Mouse (Mus musculus) CD4-positive, CD25-positive, alpha-beta regulatory T cell (primary cell): ENCODE data around the gene Card9. TPM values are rescaled to one million over a fixed set of nuclear protein-coding genes. Genes with fewer than 3 reads are reported as not detected.

Experiments
- polyA plus RNA-seq: library from polyadenylated mRNA; unstranded; fragments of 100-300 nt; shearing (Covaris generic); gene quantifications from one replicate; pipeline ENCODE4 v1.2.1, GENCODE M21; 2017

Gene Card9
- 3.4 TPM for polyA plus RNA-seq

GRCm38 (mm10) chr2:26360772-26361171 lies at the start of gene Card9:
Gene Card9, minus strand, starts transcription at chr2:26360918.

GRCm38 (mm10) chr2:26408515-26409356 lies 48.0 kb upstream of the Card9 start, which contains the start of gene Inpp5e:
Gene Inpp5e, minus strand, starts transcription at chr2:26409203.

GRCm38 (mm10) chr2:26389154-26389690 lies 28.5 kb upstream of the Card9 start, which contains the start of the genes Entr1 and Pmpca:
Gene Entr1, minus strand, starts transcription at chr2:26389316.
Gene Pmpca, plus strand, starts transcription at chr2:26389339.

GRCm38 (mm10) chr2:26380131-26380771 lies 19.5 kb upstream of the Card9 start, which contains the start of gene Snapc4:
Gene Snapc4, minus strand, starts transcription at chr2:26380653.

GRCm38 (mm10) chr2:26351358-26352290 lies 9.1 kb downstream of the Card9 start, which contains the start of gene Dnlz:
Gene Dnlz, minus strand, starts transcription at chr2:26352110.

GRCm38 (mm10) chr2:26315072-26315924 lies 45.4 kb downstream of the Card9 start, which contains the start of gene Gpsm1:
Gene Gpsm1, plus strand, starts transcription at chr2:26315515.

Other genes with a start within 250 kb of the Card9 start
- gene Nacc2, start 237.7 kb downstream of the Card9 start, polyA plus RNA-seq: 1.3 TPM
- not detected for gene Lhx3, start 152.6 kb downstream of the Card9 start, polyA plus RNA-seq
- 11.5 TPM for gene Qsox2, start 123.4 kb downstream of the Card9 start, polyA plus RNA-seq
- gene Ccdc187, start 66.4 kb downstream of the Card9 start, polyA plus RNA-seq: 0.05 TPM
- 10.5 TPM for gene Gpsm1, start 45.4 kb downstream of the Card9 start, polyA plus RNA-seq
- gene Dnlz, start 8.8 kb downstream of the Card9 start, polyA plus RNA-seq: 20.6 TPM
- 60.2 TPM for gene Snapc4, start 19.7 kb upstream of the Card9 start, polyA plus RNA-seq
- 174 TPM for gene Entr1, start 28.4 kb upstream of the Card9 start, polyA plus RNA-seq
- gene Pmpca, start 28.4 kb upstream of the Card9 start, polyA plus RNA-seq: 108 TPM
- gene Inpp5e, start 48.3 kb upstream of the Card9 start, polyA plus RNA-seq: 36.5 TPM
- gene Sec16a, start 84.3 kb upstream of the Card9 start, polyA plus RNA-seq: 54.4 TPM
- 46.3 TPM for gene Notch1, start 155.7 kb upstream of the Card9 start, polyA plus RNA-seq
- 0.87 TPM for gene Egfl7, start 219.1 kb upstream of the Card9 start, polyA plus RNA-seq
- gene Gm20532, start 225.7 kb upstream of the Card9 start, polyA plus RNA-seq: not detected
- gene Agpat2, start 243.5 kb upstream of the Card9 start, polyA plus RNA-seq: 21.1 TPM